Mouse (Mus musculus): Measurements from ENCODE around the gene Trim67. TPM values are rescaled to one million over a fixed set of nuclear protein-coding genes. Genes with fewer than 3 reads are reported as not detected.

The Trim67 gene
- polyA plus RNA-seq, 1 experiment from 2014 or later: 0.51 TPM

- H3K27me3 ChIP-seq (replicated peaks; ENCODE audit: low read depth, poor library complexity, severe bottlenecking): peaks cover 32% of the 10 kb centered on the region
- H3K4me3 ChIP-seq: peak overlapping the region; percentile 27
- no peaks in the 10 kb centered on the region for H3K9me3 ChIP-seq
- H3K27ac ChIP-seq (replicated peaks): no peak overlapping the region
- 13% methylated on average over 16 of the region's 16 CpGs for WGBS
- peaks cover 23% of the 10 kb centered on the region for H3K4me1 ChIP-seq
- H3K36me3 ChIP-seq (replicated peaks): no peaks in the 10 kb centered on the region
- DNase-seq (ENCODE audit: low spot score): peak; percentile 82
Measured at GRCm38 (mm10) chr8:124775695-124776094, 17.2 kb upstream of the Trim67 start.

GRCm38 (mm10) chr8:124780236-124780635 lies 12.7 kb upstream of the Trim67 start:
- DNase-seq (ENCODE audit: low spot score): peak; percentile 37
- Histone ChIP-seq H3K27ac (replicated peaks) (peak overlapping the region; percentile 37; the same call in 1 of the 2 replicates), H3K36me3 (replicated peaks) (no peaks in the 10 kb centered on the region)

GRCm38 (mm10) chr8:124782431-124782830 lies 10.5 kb upstream of the Trim67 start:
- WGBS: 80% methylated on average over 3 of the region's 3 CpGs
- H3K9me3 ChIP-seq: no peaks in the 10 kb centered on the region
- no peak overlapping the region for H3K27ac ChIP-seq (replicated peaks)
- H3K4me1 ChIP-seq: peaks cover 12% of the 10 kb centered on the region
- no peak overlapping the region for H3K4me3 ChIP-seq
- no peaks in the 10 kb centered on the region for H3K36me3 ChIP-seq (replicated peaks)
- H3K27me3 ChIP-seq (replicated peaks; ENCODE audit: low read depth, poor library complexity, severe bottlenecking): peaks cover 30% of the 10 kb centered on the region
- no peak for DNase-seq (ENCODE audit: low spot score)

More at GRCm38 (mm10) chr8:124780236-124780635, 12.7 kb upstream of the Trim67 start:
- peaks cover 15% of the 10 kb centered on the region for H3K4me1 ChIP-seq
- 36% methylated on average over 7 of the region's 7 CpGs for whole genome bisulfite sequencing
- no peak overlapping the region for H3K4me3 ChIP-seq
- H3K9me3 ChIP-seq: no peaks in the 10 kb centered on the region
- H3K27me3 ChIP-seq (replicated peaks; ENCODE audit: low read depth, poor library complexity, severe bottlenecking): peaks cover 28% of the 10 kb centered on the region

DNA sequence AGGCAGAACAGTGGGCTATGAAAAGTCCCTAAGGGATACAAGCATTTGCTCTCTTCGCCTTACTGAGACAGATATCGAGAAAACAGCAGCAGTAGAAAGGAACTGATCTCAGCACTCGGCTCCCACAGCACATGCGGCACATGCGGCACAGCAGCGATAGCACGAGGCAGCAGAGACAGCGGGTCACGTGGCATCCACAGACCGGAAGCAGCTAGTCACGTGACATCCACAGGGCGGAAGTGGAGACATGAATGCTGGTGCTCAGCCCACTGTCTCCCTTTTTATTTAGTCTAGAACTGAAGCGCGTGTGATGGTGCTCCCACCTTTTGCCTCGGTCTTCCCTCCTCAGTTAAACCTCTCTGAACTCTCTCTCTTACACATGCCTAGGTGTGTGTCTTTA lies 9.7 kb upstream of the Trim67 start:
- no peaks in the 10 kb centered on the region for H3K36me3 ChIP-seq (replicated peaks)
- no peak overlapping the region for H3K27ac ChIP-seq (replicated peaks)
- WGBS: 89% methylated on average over 15 of the region's 15 CpGs
- peaks cover 27% of the 10 kb centered on the region; the same call in 1 of the 2 replicates for H3K27me3 ChIP-seq (replicated peaks; ENCODE audit: low read depth, poor library complexity, severe bottlenecking)
- peaks cover 12% of the 10 kb centered on the region for H3K4me1 ChIP-seq
- no peak overlapping the region for H3K4me3 ChIP-seq
- H3K9me3 ChIP-seq: no peaks in the 10 kb centered on the region
- DNase-seq (ENCODE audit: low spot score): no peak

- Histone ChIP-seq H3K27me3 (replicated peaks; ENCODE audit: low read depth, poor library complexity, severe bottlenecking) (peaks cover 26% of the 10 kb centered on the region), H3K9me3 (no peaks in the 10 kb centered on the region), H3K4me3 (no peak overlapping the region), H3K4me1 (peaks cover 12% of the 10 kb centered on the region), H3K36me3 (replicated peaks) (no peaks in the 10 kb centered on the region), H3K27ac (replicated peaks) (no peak overlapping the region)
- no peak for DNase-seq (ENCODE audit: low spot score)
- 92% methylated on average over 13 of the region's 13 CpGs for WGBS
Measured at GRCm38 (mm10) chr8:124784613-124785012, 8.3 kb upstream of the Trim67 start.

DNA sequence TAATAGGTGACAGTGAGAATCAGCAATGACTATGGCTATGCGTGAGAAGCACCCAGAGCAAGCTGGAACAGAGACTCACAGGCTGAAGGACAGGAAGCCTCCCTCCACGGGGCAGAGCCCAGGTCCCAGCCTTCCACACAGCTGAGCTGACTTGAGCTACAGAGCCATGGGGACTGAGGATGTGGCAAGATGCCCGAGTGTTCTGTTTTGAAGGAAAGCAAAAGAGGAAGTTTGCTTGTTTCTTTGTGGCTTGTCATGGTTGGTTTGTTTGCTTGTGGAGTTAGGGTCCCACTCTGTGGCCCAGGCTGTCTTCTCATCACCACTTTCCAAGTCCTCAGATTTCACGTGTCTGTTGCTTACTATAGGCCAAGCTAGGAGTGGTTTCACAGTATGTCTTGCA lies 2.2 kb upstream of the Trim67 start:
- H3K36me3 ChIP-seq (replicated peaks): no peaks in the 10 kb centered on the region
- H3K27me3 ChIP-seq (replicated peaks; ENCODE audit: low read depth, poor library complexity, severe bottlenecking): peaks cover 79% of the 10 kb centered on the region
- peaks cover 35% of the 10 kb centered on the region for H3K4me1 ChIP-seq
- H3K27ac ChIP-seq (replicated peaks): no peak overlapping the region
- no peak overlapping the region for H3K4me3 ChIP-seq
- 76% methylated on average over 4 of the region's 4 CpGs for WGBS
- no peak for DNase-seq (ENCODE audit: low spot score)
- H3K9me3 ChIP-seq: no peaks in the 10 kb centered on the region

DNA sequence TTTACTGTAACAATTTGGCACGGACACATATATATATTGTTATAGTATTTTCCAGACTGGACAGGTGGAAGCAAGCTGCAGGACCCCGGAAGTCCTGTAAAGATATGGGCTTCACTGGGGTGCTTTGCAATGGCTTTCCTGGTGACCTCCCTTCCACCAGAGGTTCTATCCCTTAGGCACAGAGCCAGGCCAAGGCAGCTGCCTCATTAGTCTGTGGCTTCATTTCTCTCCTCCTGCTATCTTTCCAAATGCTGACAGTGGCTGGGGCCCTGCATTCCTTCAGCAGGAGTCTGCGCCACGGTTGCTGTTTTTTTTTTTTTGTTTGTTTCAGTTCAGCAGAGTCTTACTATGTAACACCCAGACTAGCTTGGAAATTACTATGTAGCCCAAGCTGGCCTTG lies 1.1 kb upstream of the Trim67 start:
- H3K4me3 ChIP-seq: peak overlapping the region; percentile 74
- WGBS: 45% methylated on average over 4 of the region's 4 CpGs
- no peak overlapping the region for H3K27ac ChIP-seq (replicated peaks)
- H3K9me3 ChIP-seq: no peaks in the 10 kb centered on the region
- DNase-seq (ENCODE audit: low spot score): no peak
- H3K4me1 ChIP-seq: peaks cover 35% of the 10 kb centered on the region
- H3K36me3 ChIP-seq (replicated peaks): no peaks in the 10 kb centered on the region
- H3K27me3 ChIP-seq (replicated peaks; ENCODE audit: low read depth, poor library complexity, severe bottlenecking): peaks cover 80% of the 10 kb centered on the region

GRCm38 (mm10) chr8:124792186-124792585 lies 706 bp upstream of the Trim67 start:
- Histone ChIP-seq H3K27me3 (replicated peaks; ENCODE audit: low read depth, poor library complexity, severe bottlenecking) (peaks cover 80% of the 10 kb centered on the region), H3K9me3 (no peaks in the 10 kb centered on the region), H3K27ac (replicated peaks) (peak overlapping the region; percentile 59; the same call in 1 of the 2 replicates), H3K4me3 (peak overlapping the region; percentile 74), H3K36me3 (replicated peaks) (no peaks in the 10 kb centered on the region), H3K4me1 (peaks cover 35% of the 10 kb centered on the region)
- 2% methylated on average over 32 of the region's 32 CpGs for WGBS
- peak; percentile 43 for DNase-seq (ENCODE audit: low spot score)

GRCm38 (mm10) chr8:124793172-124793651 lies 320 bp downstream of the Trim67 start:
- no peaks in the 10 kb centered on the region for H3K9me3 ChIP-seq
- H3K27me3 ChIP-seq (replicated peaks; ENCODE audit: low read depth, poor library complexity, severe bottlenecking): peaks cover 87% of the 10 kb centered on the region
- peak overlapping the region; percentile 74 for H3K4me3 ChIP-seq
- H3K36me3 ChIP-seq (replicated peaks): no peaks in the 10 kb centered on the region
- H3K27ac ChIP-seq (replicated peaks): peak overlapping the region; percentile 45
- WGBS: under 1% methylated on average over 51 of the region's 51 CpGs
- DNase-seq (ENCODE audit: low spot score): peak; percentile 94
- peaks cover 35% of the 10 kb centered on the region for H3K4me1 ChIP-seq

- Histone ChIP-seq H3K4me1 (peaks cover 35% of the 10 kb centered on the region), H3K4me3 (peak overlapping the region; percentile 74), H3K9me3 (no peaks in the 10 kb centered on the region), H3K27ac (replicated peaks) (no peak overlapping the region; the same call in 1 of the 2 replicates), H3K27me3 (replicated peaks; ENCODE audit: low read depth, poor library complexity, severe bottlenecking) (peaks cover 94% of the 10 kb centered on the region), H3K36me3 (replicated peaks) (no peaks in the 10 kb centered on the region)
- WGBS: under 1% methylated on average over 81 of the region's 81 CpGs
- DNase-seq (ENCODE audit: low spot score): peak; percentile 27
Measured at GRCm38 (mm10) chr8:124793661-124794485, 981 bp downstream of the Trim67 start.

DNA sequence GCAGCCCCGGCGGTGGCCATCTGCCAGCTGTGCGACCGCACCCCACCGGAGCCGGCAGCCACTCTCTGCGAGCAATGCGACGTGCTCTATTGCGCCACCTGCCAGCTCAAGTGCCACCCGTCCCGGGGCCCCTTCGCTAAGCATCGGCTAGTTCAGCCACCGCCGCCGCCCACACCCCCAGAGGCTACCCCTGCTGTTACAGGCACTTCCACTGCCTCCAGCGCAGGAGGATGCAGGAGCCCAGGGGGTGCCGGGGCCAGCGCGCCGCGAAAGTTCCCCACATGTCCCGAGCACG lies 1.5 kb downstream of the Trim67 start:
- Histone ChIP-seq H3K9me3 (no peaks in the 10 kb centered on the region), H3K4me3 (peak overlapping the region; percentile 74), H3K27ac (replicated peaks) (no peak overlapping the region; the same call in 1 of the 2 replicates), H3K4me1 (peaks cover 35% of the 10 kb centered on the region), H3K36me3 (replicated peaks) (no peaks in the 10 kb centered on the region), H3K27me3 (replicated peaks; ENCODE audit: low read depth, poor library complexity, severe bottlenecking) (peaks cover 96% of the 10 kb centered on the region)
- WGBS: under 1% methylated on average over 25 of the region's 25 CpGs
- peak; percentile 74 for DNase-seq (ENCODE audit: low spot score)

- Histone ChIP-seq H3K4me1 (peaks cover 35% of the 10 kb centered on the region), H3K27me3 (replicated peaks; ENCODE audit: low read depth, poor library complexity, severe bottlenecking) (peaks cover 83% of the 10 kb centered on the region), H3K4me3 (no peak overlapping the region), H3K9me3 (no peaks in the 10 kb centered on the region), H3K36me3 (replicated peaks) (no peaks in the 10 kb centered on the region), H3K27ac (replicated peaks) (no peak overlapping the region)
- no peak for DNase-seq (ENCODE audit: low spot score)
- 74% methylated on average over 8 of the region's 8 CpGs for WGBS
Measured at GRCm38 (mm10) chr8:124795781-124796488, 3.0 kb downstream of the Trim67 start.
